Mouse (Mus musculus) gastrocnemius, postnatal 14 days (tissue): ENCODE data around the gene Snai3. TPM values are rescaled to one million over a fixed set of nuclear protein-coding genes. Genes with fewer than 3 reads are reported as not detected.

Experiments used
- microRNA-seq, 2 experiments: library from miRNA; unstranded; fragments of <30 nt; microRNA quantifications; one replicate each; pipeline ENCODE4 v1.2.0; 2021
- total RNA-seq, 2 experiments: library from RNA; stranded (reverse); gene quantifications; 2 replicates each; pipeline ENCODE4 v1.2.3; 2021

Gene Snai3
- total RNA-seq, 2 experiments from 2014 or later = 3.1 to 4.1 TPM

Small RNA genes within 50 kb of the gene (microRNA-seq; reads per million reads assigned to microRNA genes)
- 0 reads per million in 2 experiments for gene Gm24366

Other genes starting within 250 kb of the Snai3 start
- 1 to 10 TPM; 8.4 to 8.6 TPM for gene Zfpm1, start 178.6 kb downstream of the Snai3 start, total RNA-seq
- gene Trhr2, start 100.0 kb downstream of the Snai3 start, total RNA-seq = not detected
- gene Zc3h18, start 84.1 kb downstream of the Snai3 start, total RNA-seq = 10 to 100 TPM; 21.6 to 23.5 TPM
- gene Il17c, start 38.7 kb downstream of the Snai3 start, total RNA-seq = not detected
- gene Cyba, start 27.8 kb downstream of the Snai3 start, total RNA-seq = 10 to 100 TPM; 15.3 to 18.6 TPM
- gene Mvd, start 17.3 kb downstream of the Snai3 start, total RNA-seq = 1 to 10 TPM; 5.6 to 7.8 TPM
- gene Rnf166, start 15.3 kb upstream of the Snai3 start, total RNA-seq = 10 to 100 TPM; 23.9 to 28.7 TPM
- gene Ctu2, start 15.4 kb upstream of the Snai3 start, total RNA-seq = 1 to 10 TPM; 7.6 to 8.6 TPM
- 10 to 100 TPM; 15.1 to 15.4 TPM for gene Piezo1, start 90.6 kb upstream of the Snai3 start, total RNA-seq
- 1 to 10 TPM; 1.8 to 3.0 TPM for gene Cdt1, start 107.3 kb upstream of the Snai3 start, total RNA-seq
- gene Aprt, start 116.2 kb upstream of the Snai3 start, total RNA-seq = 10 to 100 TPM; 40.1 to 44.1 TPM
- 1 to 10 TPM; 2.9 to 3.6 TPM for gene Galns, start 150.7 kb upstream of the Snai3 start, total RNA-seq
- gene Trappc2l, start 150.9 kb upstream of the Snai3 start, total RNA-seq = 10 to 100 TPM; 47.5 TPM
- not detected for gene Pabpn1l, start 162.0 kb upstream of the Snai3 start, total RNA-seq
- 10 to 100 TPM; 19.5 to 23.2 TPM for gene Cbfa2t3, start 238.4 kb upstream of the Snai3 start, total RNA-seq